Mouse (Mus musculus) left cerebral cortex, postnatal 4 days (tissue): Measurements from ENCODE around the gene Nr2f1. TPM values are rescaled to one million over a fixed set of nuclear protein-coding genes. Genes with fewer than 3 reads are reported as not detected.

Source experiments
- DNase-seq: peaks from one replicate; pipeline ENCODE4 v3.0.0-alpha.2; 2022
- intact Hi-C: fragments of 180-260 bp; cut with DNase I; formaldehyde crosslinking; loops from one replicate; pipeline ENCODE4 v1.15.1; 2025
- total RNA-seq, 2 experiments: library from RNA; stranded (reverse); gene quantifications; 2 replicates each; pipeline ENCODE4 v1.2.3; 2021

Gene Nr2f1
- total RNA-seq, 2 experiments from 2014 or later = 214 to 215 TPM

- DNase-seq = peak; percentile 96
- intact Hi-C loops = loop anchor here (5.0 to 10.0 kb wide), 5 partner anchors 244 to 1644 kb away; no protein-coding TSS in a partner anchor
These were observed 1.7 kb upstream of the Nr2f1 start for GRCm38 (mm10) chr13:78200991-78201870.

GRCm38 (mm10) chr13:78200407-78200806 is 850 bp upstream of the Nr2f1 start:
- intact Hi-C loops = loop anchor here (5.0 to 10.0 kb wide), 5 partner anchors 244 to 1644 kb away; no protein-coding TSS in a partner anchor
- DNase-seq = peak; percentile 80

- DNase-seq = peak; percentile 69
- intact Hi-C loops = loop anchor here (10.0 kb wide), 3 partner anchors 804 to 1354 kb away; partner anchors contain the start of genes 2210408I21Rik and Slf1
These were observed 501 bp downstream of the Nr2f1 start for GRCm38 (mm10) chr13:78198871-78199641.

- intact Hi-C loops = loop anchor here (10.0 kb wide), 3 partner anchors 804 to 1354 kb away; partner anchors contain the start of genes 2210408I21Rik and Slf1
- DNase-seq = no peak
These were observed 1.1 kb downstream of the Nr2f1 start for GRCm38 (mm10) chr13:78198391-78198870.

- peak; percentile 50 for DNase-seq
- intact Hi-C loops = loop anchor here (10.0 kb wide), 3 partner anchors 803 to 1353 kb away; partner anchors contain the start of genes 2210408I21Rik and Slf1
These were observed 1.7 kb downstream of the Nr2f1 start for GRCm38 (mm10) chr13:78197819-78198390.

GRCm38 (mm10) chr13:78197286-78197818 is 2.2 kb downstream of the Nr2f1 start:
- intact Hi-C loops = loop anchor here (10.0 kb wide), 3 partner anchors 803 to 1353 kb away; partner anchors contain the start of genes 2210408I21Rik and Slf1
- DNase-seq = no peak

GRCm38 (mm10) chr13:78196236-78196796 is 3.2 kb downstream of the Nr2f1 start:
- DNase-seq = no peak
- intact Hi-C loops = loop anchor here (10.0 kb wide), 3 partner anchors 802 to 1352 kb away; partner anchors contain the start of genes 2210408I21Rik and Slf1

- intact Hi-C loops = loop anchor here (10.0 kb wide), 3 partner anchors 801 to 1351 kb away; partner anchors contain the start of genes 2210408I21Rik and Slf1
- no peak for DNase-seq
These were observed 3.9 kb downstream of the Nr2f1 start for GRCm38 (mm10) chr13:78195601-78196115.

GRCm38 (mm10) chr13:78194850-78195600 is 4.5 kb downstream of the Nr2f1 start:
- intact Hi-C loops = loop anchor here (5.0 to 10.0 kb wide), 4 partner anchors 800 to 1350 kb away; partner anchors contain the start of genes 2210408I21Rik and Slf1
- DNase-seq = peak; percentile 54

- intact Hi-C loops = loop anchor here (5.0 to 10.0 kb wide), 4 partner anchors 799 to 1349 kb away; partner anchors contain the start of genes 2210408I21Rik and Slf1
- DNase-seq = no peak
These were observed 5.3 kb downstream of the Nr2f1 start for GRCm38 (mm10) chr13:78194135-78194849.

- DNase-seq = no peak
- intact Hi-C loops = loop anchor here (5.0 to 10.0 kb wide), 4 partner anchors 798 to 1348 kb away; partner anchors contain the start of genes 2210408I21Rik and Slf1
These were observed 6.3 kb downstream of the Nr2f1 start for GRCm38 (mm10) chr13:78193211-78193610.

GRCm38 (mm10) chr13:78189586-78189985 is 10.0 kb downstream of the Nr2f1 start:
- no peak for DNase-seq

GRCm38 (mm10) chr13:78187833-78188232 is 11.7 kb downstream of the Nr2f1 start:
- intact Hi-C loops = no loop called here
- DNase-seq = no peak

More at GRCm38 (mm10) chr13:78189586-78189985, 10.0 kb downstream of the Nr2f1 start:
- intact Hi-C loops = no loop called here

GRCm38 (mm10) chr13:78186340-78186946 is 13.1 kb downstream of the Nr2f1 start:
- intact Hi-C loops = no loop called here
- DNase-seq = peak; percentile 49

- no peak for DNase-seq
These were observed 14.6 kb downstream of the Nr2f1 start for GRCm38 (mm10) chr13:78184786-78185466.

GRCm38 (mm10) chr13:78183986-78184385 is 15.6 kb downstream of the Nr2f1 start:
- intact Hi-C loops = no loop called here
- peak; percentile 41 for DNase-seq

More at GRCm38 (mm10) chr13:78184786-78185466, 14.6 kb downstream of the Nr2f1 start:
- intact Hi-C loops = no loop called here

GRCm38 (mm10) chr13:78183004-78183403 is 16.6 kb downstream of the Nr2f1 start:
- intact Hi-C loops = no loop called here
- no peak for DNase-seq
